Mouse (Mus musculus) kidney, embryonic 14.5 days (tissue): ENCODE measurements around the gene Slc51b. TPM values are rescaled to one million over a fixed set of nuclear protein-coding genes. Genes with fewer than 3 reads are reported as not detected.
A peak's percentile ranks its signal among the peaks of the same experiment; 100 is the strongest.

Experiments
- ATAC-seq: fragments of 200-750 bp; cut with Nextera tagmentation; 2 replicates; pipeline ENCODE4 v1.8.0; 2017; ENCODE audit warnings: moderate number of reproducible peaks, mild to moderate bottlenecking, moderate TSS enrichment, moderate library complexity; ENCODE audit not compliant: low FRiP score, low TSS enrichment
- H3K27ac ChIP-seq: fragments of 300-500 bp; sonication (generic); 2 replicates; pipeline ENCODE4 v1.5.1; 2014; ENCODE audit warnings: low read depth, mild to moderate bottlenecking, low read length, moderate library complexity, mixed read lengths
- H3K27me3 ChIP-seq: fragments of 300-500 bp; sonication (generic); 2 replicates; pipeline ENCODE4 v1.6.1; 2014; ENCODE audit warnings: mild to moderate bottlenecking, low read length; ENCODE audit not compliant: control insufficient read depth, insufficient read depth
- H3K36me3 ChIP-seq: fragments of 300-500 bp; sonication (generic); 2 replicates; pipeline ENCODE4 v1.6.1; 2014; ENCODE audit warnings: low read length, mixed read lengths; ENCODE audit not compliant: control insufficient read depth, insufficient read depth
- H3K4me1 ChIP-seq: fragments of 300-500 bp; sonication (generic); 2 replicates; pipeline ENCODE4 v1.6.1; 2014; ENCODE audit warnings: low read length, mixed read lengths; ENCODE audit not compliant: control insufficient read depth, insufficient read depth
- H3K4me2 ChIP-seq: fragments of 300-500 bp; sonication (generic); replicated peaks from 2 replicates; pipeline ENCODE4 v1.6.1; 2014; ENCODE audit warnings: low read depth, mild to moderate bottlenecking, low read length
- H3K4me3 ChIP-seq: fragments of 300-500 bp; sonication (generic); 2 replicates; pipeline ENCODE4 v1.5.1; 2014; ENCODE audit warnings: mild to moderate bottlenecking, low read length
- H3K9ac ChIP-seq: fragments of 300-500 bp; sonication (generic); 2 replicates; pipeline ENCODE4 v1.6.1; 2014; ENCODE audit warnings: low read depth, mild to moderate bottlenecking, low read length, moderate library complexity
- H3K9me3 ChIP-seq: fragments of 300-500 bp; sonication (generic); 2 replicates; pipeline ENCODE4 v1.6.1; 2016; ENCODE audit warnings: low read length; ENCODE audit not compliant: control insufficient read depth
- WGBS: fragments of 180-500 bp; shearing (Covaris S2); extraction: QIAGEN DNeasy Blood & Tissue Kit; methylation state at CpG from one replicate; pipeline ENCODE4 v1.1.7; 2014; 5-methylcytosine and 5-hydroxymethylcytosine counted together
- polyA plus RNA-seq: library from polyadenylated mRNA; unstranded; fragments of >200 nt; fragmentation: Nextera tagmentation; extraction: Ambion mirVana; gene quantifications from 2 replicates; pipeline ENCODE4 v1.2.1, GENCODE M21; 2014

Slc51b gene
- polyA plus RNA-seq, 1 experiment from 2014 or later: 0.53 TPM

DNA sequence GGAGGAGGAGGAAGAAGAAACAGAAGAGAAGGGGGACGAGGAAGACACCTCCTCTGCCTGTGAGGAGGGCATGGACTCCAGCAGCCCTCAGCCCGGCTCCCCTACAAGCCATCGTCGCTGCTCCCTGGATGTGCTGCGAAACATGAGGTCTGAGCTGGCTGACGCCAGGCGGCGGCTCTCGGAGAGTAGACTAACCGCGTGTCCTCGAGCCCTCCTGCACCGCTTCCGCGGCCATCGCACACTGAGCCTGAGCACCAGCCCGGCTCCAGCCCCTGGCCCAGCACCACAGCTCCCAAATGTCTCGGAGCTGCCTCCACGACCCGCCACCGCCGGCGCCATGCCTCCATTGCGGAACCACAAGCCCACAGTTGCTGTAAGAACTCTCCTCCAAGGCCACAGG is 51.0 kb downstream of the Slc51b start:
- H3K4me2 ChIP-seq: no peak overlapping the region
- ATAC-seq: no peak
- H3K36me3 ChIP-seq: no peaks in the 10 kb centered on the region
- no peak overlapping the region for H3K27ac ChIP-seq
- no peaks in the 10 kb centered on the region for H3K4me1 ChIP-seq
- no peaks in the 10 kb centered on the region for H3K9me3 ChIP-seq
- H3K27me3 ChIP-seq: no peaks in the 10 kb centered on the region
- no peak overlapping the region for H3K4me3 ChIP-seq
- 82% methylated on average over 24 of the region's 24 CpGs for WGBS
- H3K9ac ChIP-seq: no peak overlapping the region

DNA sequence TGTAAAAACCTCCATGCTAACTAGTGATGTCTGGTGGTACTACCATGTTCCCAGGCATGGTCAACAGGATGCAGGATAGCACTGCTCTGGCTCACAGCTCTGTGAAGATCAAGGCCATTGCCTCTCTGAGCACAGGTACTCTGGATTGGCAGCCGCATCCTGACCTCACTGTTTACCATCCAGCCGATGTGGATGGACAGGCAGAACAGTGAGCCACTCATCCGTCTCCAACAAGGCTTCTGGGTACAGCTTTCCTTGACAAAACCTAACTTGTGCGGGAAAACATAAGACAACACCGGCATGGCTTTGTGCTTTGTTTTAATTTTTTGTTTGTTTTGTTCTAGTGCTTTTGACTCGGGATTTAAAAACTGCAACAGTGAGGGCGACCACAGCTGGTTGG is 57.0 kb downstream of the Slc51b start:
- no peak overlapping the region for H3K9ac ChIP-seq
- no peaks in the 10 kb centered on the region for H3K27me3 ChIP-seq
- H3K4me3 ChIP-seq: no peak overlapping the region
- ATAC-seq: no peak
- WGBS: 87% methylated on average over 7 of the region's 7 CpGs
- 0 out of 2 replicates have a peak, but pooled peaks cover 4% of the 10 kb centered on the region for H3K4me1 ChIP-seq
- no peak overlapping the region for H3K4me2 ChIP-seq
- no peak overlapping the region for H3K27ac ChIP-seq
- no peaks in the 10 kb centered on the region for H3K9me3 ChIP-seq
- peaks cover 19% of the 10 kb centered on the region; the same call in 1 of the 2 replicates for H3K36me3 ChIP-seq

DNA sequence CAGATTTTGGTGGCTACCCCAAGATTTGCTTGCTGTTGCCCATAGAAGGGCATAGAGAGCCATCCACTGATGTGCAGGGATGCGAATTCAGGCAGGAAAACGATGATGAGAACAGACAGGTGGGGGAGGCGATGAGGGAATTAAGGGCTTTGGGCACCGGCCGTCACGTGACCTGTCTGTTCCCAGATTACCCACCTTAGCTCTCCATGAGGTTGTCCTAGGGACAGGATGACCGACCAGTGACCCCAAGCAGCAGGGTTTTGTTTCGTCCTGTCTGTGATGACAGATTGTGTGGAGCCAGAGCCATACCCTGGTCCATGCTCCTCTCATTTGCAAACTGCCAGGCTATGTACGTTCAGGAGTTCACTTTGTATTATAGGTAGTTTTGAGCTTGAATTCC is 59.1 kb downstream of the Slc51b start:
- no peaks in the 10 kb centered on the region for H3K9me3 ChIP-seq
- no peak overlapping the region for H3K9ac ChIP-seq
- H3K27me3 ChIP-seq: no peaks in the 10 kb centered on the region
- 32% methylated on average over 9 of the region's 9 CpGs for WGBS
- no peak overlapping the region for H3K27ac ChIP-seq
- 0 out of 2 replicates have a peak, but pooled peaks cover 4% of the 10 kb centered on the region for H3K4me1 ChIP-seq
- H3K36me3 ChIP-seq: peaks cover 40% of the 10 kb centered on the region
- no peak overlapping the region for H3K4me3 ChIP-seq
- ATAC-seq: 0 out of 2 replicates have a peak, but pooled peaks have one; percentile 43
- H3K4me2 ChIP-seq: no peak overlapping the region

Other genes with a start within 250 kb of the Slc51b start
- 4.7 and 7.9 TPM in 2 replicates for gene Parp16, start 227.6 kb downstream of the Slc51b start, polyA plus RNA-seq
- 0.40 and 0.64 TPM in 2 replicates for gene Cilp, start 157.8 kb downstream of the Slc51b start, polyA plus RNA-seq
- 38.9 and 51.1 TPM in 2 replicates for gene Clpx, start 128.7 kb downstream of the Slc51b start, polyA plus RNA-seq
- 15.0 and 15.2 TPM in 2 replicates for gene Pdcd7, start 76.9 kb downstream of the Slc51b start, polyA plus RNA-seq
- gene Ubap1l, start 61.9 kb downstream of the Slc51b start, polyA plus RNA-seq: 0.62 TPM in 1 of 2 replicates, not detected in the other
- 1.3 and 1.4 TPM in 2 replicates for gene Kbtbd13, start 31.3 kb downstream of the Slc51b start, polyA plus RNA-seq
- gene Rasl12, start 24.4 kb downstream of the Slc51b start, polyA plus RNA-seq: 8.2 and 11.7 TPM in 2 replicates
- 18.1 and 22.0 TPM in 2 replicates for gene Mtfmt, start 12.8 kb upstream of the Slc51b start, polyA plus RNA-seq
- 114 and 116 TPM in 2 replicates for gene Spg21, start 38.0 kb upstream of the Slc51b start, polyA plus RNA-seq
- not detected in 2 replicates for gene Ankdd1a, start 97.2 kb upstream of the Slc51b start, polyA plus RNA-seq
- gene Plekho2, start 157.1 kb upstream of the Slc51b start, polyA plus RNA-seq: 10.8 and 14.1 TPM in 2 replicates
- gene Pif1, start 164.2 kb upstream of the Slc51b start, polyA plus RNA-seq: 9.7 and 12.5 TPM in 2 replicates
- 22.4 and 29.1 TPM in 2 replicates for gene Rbpms2, start 206.7 kb upstream of the Slc51b start, polyA plus RNA-seq
- 194 and 204 TPM in 2 replicates for gene Oaz2, start 245.0 kb upstream of the Slc51b start, polyA plus RNA-seq